Mouse (Mus musculus) hindbrain, embryonic 13.5 days (tissue): Measurements from ENCODE around the gene Col23a1. TPM values are rescaled to one million over a fixed set of nuclear protein-coding genes. Genes with fewer than 3 reads are reported as not detected.
"Not testable (repeated sequence)": the region's sequence is repeated elsewhere in the genome, so short reads cannot be mapped to it uniquely, and the experiment has no call there.

Source experiments
- ATAC-seq: fragments of 200-750 bp; cut with Nextera tagmentation; 2 replicates; pipeline ENCODE4 v1.8.0; 2017; ENCODE audit warnings: moderate TSS enrichment; ENCODE audit not compliant: low FRiP score
- H3K27ac ChIP-seq: fragments of 300-500 bp; sonication (generic); 2 replicates; pipeline ENCODE4 v1.5.1; 2015; ENCODE audit warnings: inconsistent platforms, mild to moderate bottlenecking, moderate library complexity
- H3K27me3 ChIP-seq: fragments of 300-500 bp; sonication (generic); 2 replicates; pipeline ENCODE4 v1.6.1; 2015; ENCODE audit warnings: mild to moderate bottlenecking, inconsistent platforms
- H3K36me3 ChIP-seq: fragments of 300-500 bp; sonication (generic); 2 replicates; pipeline ENCODE4 v1.6.1; 2015; ENCODE audit warnings: mild to moderate bottlenecking, inconsistent platforms
- H3K4me1 ChIP-seq: fragments of 300-500 bp; sonication (generic); replicated peaks from 2 replicates; pipeline ENCODE4 v1.6.1; 2015; ENCODE audit warnings: inconsistent platforms
- H3K4me2 ChIP-seq: fragments of 300-500 bp; sonication (generic); 2 replicates; pipeline ENCODE4 v1.6.1; 2015; ENCODE audit warnings: inconsistent platforms, mild to moderate bottlenecking, moderate library complexity
- H3K4me3 ChIP-seq: fragments of 300-500 bp; sonication (generic); 2 replicates; pipeline ENCODE4 v1.5.1; 2015; ENCODE audit warnings: mild to moderate bottlenecking, inconsistent platforms
- H3K9ac ChIP-seq: fragments of 300-500 bp; sonication (generic); 2 replicates; pipeline ENCODE4 v1.6.1; 2015; ENCODE audit warnings: mild to moderate bottlenecking, inconsistent platforms
- H3K9me3 ChIP-seq: fragments of 300-500 bp; sonication (generic); 2 replicates; pipeline ENCODE4 v1.6.1; 2016; ENCODE audit warnings: inconsistent platforms
- WGBS: fragments of 180-500 bp; shearing (Covaris S2); methylation state at CpG from one replicate; pipeline ENCODE4 v1.1.7; 2015; 5-methylcytosine and 5-hydroxymethylcytosine counted together
- polyA plus RNA-seq: library from polyadenylated mRNA; unstranded; fragments of >200 nt; fragmentation: Nextera tagmentation; extraction: Ambion mirVana; gene quantifications from 2 replicates; pipeline ENCODE4 v1.2.1, GENCODE M21; 2015

Gene Col23a1
- polyA plus RNA-seq, 1 experiment from 2014 or later, result 7.1 TPM

DNA sequence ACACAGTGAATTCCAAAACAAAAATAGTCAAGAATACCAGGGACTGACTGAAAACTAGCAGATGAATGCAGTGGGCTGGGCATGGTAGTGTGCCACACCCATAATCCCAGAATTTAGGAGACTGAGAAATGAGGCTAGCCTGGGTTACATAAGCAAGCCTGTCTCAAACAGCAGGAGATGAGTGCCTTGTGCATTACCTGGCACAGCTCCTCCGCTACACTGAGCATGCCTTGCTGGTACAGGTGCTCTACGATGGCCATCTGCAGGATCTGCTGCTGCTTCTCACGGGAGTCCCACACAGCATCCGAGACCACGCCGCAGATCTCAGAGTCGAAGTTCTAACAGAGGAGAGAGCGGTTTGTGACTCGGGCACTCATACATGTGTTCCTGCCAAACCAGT, 337.7 kb downstream of the Col23a1 start:
- ATAC-seq, result no peak
- Histone ChIP-seq H3K9ac (no peak overlapping the region), H3K27me3 (no peaks in the 10 kb centered on the region), H3K9me3 (no peaks in the 10 kb centered on the region), H3K4me2 (no peak overlapping the region), H3K27ac (no peak overlapping the region), H3K4me1 (peaks cover 9% of the 10 kb centered on the region), H3K36me3 (peaks cover 69% of the 10 kb centered on the region), H3K4me3 (no peak overlapping the region)
- 96% methylated on average over 9 of the region's 9 CpGs for WGBS

- WGBS, result 91% methylated on average over 8 of the region's 8 CpGs
- Histone ChIP-seq H3K27me3 (no peaks in the 10 kb centered on the region), H3K4me3 (no peak overlapping the region), H3K9ac (no peak overlapping the region), H3K4me2 (no peak overlapping the region), H3K36me3 (peaks cover 64% of the 10 kb centered on the region), H3K27ac (no peak overlapping the region), H3K4me1 (peaks cover 9% of the 10 kb centered on the region), H3K9me3 (no peaks in the 10 kb centered on the region)
- no peak for ATAC-seq
These were observed 338.2 kb downstream of the Col23a1 start for GRCm38 (mm10) chr11:51627907-51628306.

- 88% methylated on average over 15 of the region's 15 CpGs for WGBS
- Histone ChIP-seq H3K9ac (no peak overlapping the region), H3K9me3 (no peaks in the 10 kb centered on the region), H3K4me3 (no peak overlapping the region), H3K4me1 (peaks cover 22% of the 10 kb centered on the region), H3K36me3 (peaks cover 46% of the 10 kb centered on the region), H3K27ac (no peak overlapping the region), H3K4me2 (no peak overlapping the region), H3K27me3 (no peaks in the 10 kb centered on the region)
- ATAC-seq, result no peak
These were observed 340.1 kb downstream of the Col23a1 start for GRCm38 (mm10) chr11:51629651-51630314.

- no peak overlapping the region for H3K9ac ChIP-seq
- no peak overlapping the region for H3K4me3 ChIP-seq
- WGBS, result 86% methylated on average over 6 of the region's 6 CpGs
- H3K4me2 ChIP-seq, result no peak overlapping the region
- no peaks in the 10 kb centered on the region for H3K9me3 ChIP-seq
- H3K36me3 ChIP-seq, result peaks cover 22% of the 10 kb centered on the region
- no peaks in the 10 kb centered on the region for H3K27me3 ChIP-seq
- H3K4me1 ChIP-seq, result peaks cover 36% of the 10 kb centered on the region
- ATAC-seq, result no peak
- H3K27ac ChIP-seq, result no peak overlapping the region
These were observed 342.5 kb downstream of the Col23a1 start for GRCm38 (mm10) chr11:51632130-51632753.

DNA sequence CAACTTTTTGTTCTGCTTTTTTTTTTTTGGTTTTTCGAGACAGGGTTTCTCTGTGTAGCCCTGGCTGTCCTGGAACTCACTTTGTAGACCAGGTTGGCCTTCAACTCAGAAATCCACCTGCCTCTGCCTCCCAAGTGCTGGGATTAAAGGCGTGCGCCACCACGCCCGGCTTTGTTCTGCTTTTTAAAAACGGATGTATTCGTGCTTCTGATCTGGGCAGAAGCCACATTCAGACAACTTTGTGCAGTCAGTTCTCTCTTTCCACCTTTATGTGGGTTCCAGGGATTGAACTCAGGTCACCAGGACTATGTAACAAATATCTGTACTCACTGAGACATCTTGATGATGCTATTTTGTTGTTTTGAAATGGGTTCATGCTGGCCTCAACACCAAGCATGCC, 343.5 kb downstream of the Col23a1 start:
- Histone ChIP-seq H3K4me1 (peaks cover 39% of the 10 kb centered on the region), H3K36me3 (peaks cover 13% of the 10 kb centered on the region)
- H3K4me3 ChIP-seq, ATAC-seq, H3K27me3 ChIP-seq, H3K27ac ChIP-seq, H3K9me3 ChIP-seq, H3K9ac ChIP-seq, H3K4me2 ChIP-seq: not testable (repeated sequence)
- 94% methylated on average over 7 of the region's 7 CpGs for WGBS

Other genes starting within 250 kb of the Col23a1 start
- gene Olfr1375, start 241.8 kb upstream of the Col23a1 start, polyA plus RNA-seq, result not detected in 2 replicates
- 11.2 and 13.0 TPM in 2 replicates for gene Zfp354a, start 230.7 kb upstream of the Col23a1 start, polyA plus RNA-seq
- not detected in 2 replicates for gene Gm12569, start 69.4 kb upstream of the Col23a1 start, polyA plus RNA-seq
- gene Clk4, start 28.2 kb upstream of the Col23a1 start, polyA plus RNA-seq, result 147 and 150 TPM in 2 replicates
- gene BC049762, start 26.9 kb upstream of the Col23a1 start, polyA plus RNA-seq, result 0.26 and 0.27 TPM in 2 replicates